Mouse (Mus musculus) G1E (cell line): ENCODE measurements around the gene Rarres2.

Experiments used
- CTCF ChIP-seq: IDR thresholded peaks from 2 replicates; pipeline ENCODE4 v1.5.1; 2012; ENCODE audit warnings: low read depth, low read length, inconsistent platforms, mixed read lengths
- POLR2AphosphoS5 ChIP-seq: IDR thresholded peaks from 2 replicates; pipeline ENCODE4 v1.6.1; 2012; ENCODE audit warnings: low read depth, low read length, inconsistent platforms; ENCODE audit not compliant: insufficient replicate concordance

DNA sequence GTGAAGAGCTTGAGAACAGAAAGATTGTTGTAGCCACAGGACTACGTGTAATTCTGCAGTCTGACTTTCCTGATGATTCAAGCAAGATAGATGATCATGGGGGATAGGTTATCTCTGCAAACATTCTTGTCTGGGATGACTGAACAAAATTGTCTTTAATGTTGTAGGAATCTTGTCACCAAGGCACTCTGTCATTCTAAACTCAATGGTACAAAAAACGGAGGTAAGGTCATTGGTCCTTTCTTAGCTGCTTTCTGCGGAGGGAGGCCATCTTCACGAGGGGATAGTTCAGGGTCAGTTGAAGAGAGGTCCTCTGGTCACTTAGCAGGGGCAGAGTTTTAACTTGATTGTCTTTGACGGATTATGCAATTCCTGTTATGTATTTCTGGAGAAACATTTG, 6.1 kb upstream of the Rarres2 start:
- no peak for TF ChIP-seq CTCF
- no peak for TF ChIP-seq POLR2AphosphoS5
